Mouse (Mus musculus) intestine, embryonic 14.5 days (tissue): ENCODE data around the gene Casz1. TPM values are rescaled to one million over a fixed set of nuclear protein-coding genes. Genes with fewer than 3 reads are reported as not detected.

ENCODE experiments used
- ATAC-seq: fragments of 200-750 bp; cut with Nextera tagmentation; replicated peaks from 2 replicates; pipeline ENCODE4 v1.8.0; 2017; ENCODE audit warnings: low read depth, moderate number of reproducible peaks, moderate TSS enrichment, moderate library complexity; ENCODE audit not compliant: low FRiP score, low TSS enrichment
- DNase-seq: peaks from one replicate; pipeline ENCODE4 v3.0.0-alpha.2; 2018; ENCODE audit warnings: low spot score
- H3K27ac ChIP-seq: fragments of 300-500 bp; sonication (generic); 2 replicates; pipeline ENCODE4 v1.5.1; 2014; ENCODE audit warnings: low read depth, mild to moderate bottlenecking, control low read depth
- H3K27me3 ChIP-seq: fragments of 300-500 bp; sonication (generic); replicated peaks from 2 replicates; pipeline ENCODE4 v1.6.1; 2014; ENCODE audit warnings: low read length, control low read depth; ENCODE audit not compliant: control insufficient read depth, insufficient read depth
- H3K36me3 ChIP-seq: fragments of 300-500 bp; sonication (generic); 2 replicates; pipeline ENCODE4 v1.6.1; 2014; ENCODE audit warnings: low read length, control low read depth; ENCODE audit not compliant: control insufficient read depth, insufficient read depth
- H3K4me1 ChIP-seq: fragments of 300-500 bp; sonication (generic); replicated peaks from 2 replicates; pipeline ENCODE4 v1.6.1; 2014; ENCODE audit warnings: low read length, control low read depth, mixed read lengths; ENCODE audit not compliant: control insufficient read depth, insufficient read depth
- H3K4me2 ChIP-seq: fragments of 300-500 bp; sonication (generic); 2 replicates; pipeline ENCODE4 v1.6.1; 2014; ENCODE audit warnings: low read length
- H3K4me3 ChIP-seq: fragments of 300-500 bp; sonication (generic); 2 replicates; pipeline ENCODE4 v1.5.1; 2014; ENCODE audit warnings: low read depth, low read length, control low read depth, mixed read lengths
- H3K9ac ChIP-seq: fragments of 300-500 bp; sonication (generic); 2 replicates; pipeline ENCODE4 v1.6.1; 2014; ENCODE audit warnings: mild to moderate bottlenecking, low read length
- H3K9me3 ChIP-seq: fragments of 300-500 bp; sonication (generic); 2 replicates; pipeline ENCODE4 v1.6.1; 2016; ENCODE audit warnings: low read length, control low read depth; ENCODE audit not compliant: control insufficient read depth
- WGBS: fragments of 180-500 bp; shearing (Covaris S2); extraction: QIAGEN DNeasy Blood & Tissue Kit; methylation state at CpG from one replicate; pipeline ENCODE4 v1.1.7; 2014; 5-methylcytosine and 5-hydroxymethylcytosine counted together
- polyA plus RNA-seq: library from polyadenylated mRNA; unstranded; fragments of >200 nt; fragmentation: Nextera tagmentation; extraction: Ambion mirVana; gene quantifications from 2 replicates; pipeline ENCODE4 v1.2.1, GENCODE M21; 2014

Gene Casz1
- polyA plus RNA-seq, 1 experiment from 2014 or later = 7.8 TPM

GRCm38 (mm10) chr4:148914863-148915622 lies 110.8 kb downstream of the Casz1 start:
- Histone ChIP-seq H3K27ac (no peak overlapping the region), H3K9me3 (no peaks in the 10 kb centered on the region), H3K4me1 (peaks cover 43% of the 10 kb centered on the region), H3K4me2 (no peak overlapping the region), H3K4me3 (no peak overlapping the region), H3K27me3 (no peaks in the 10 kb centered on the region), H3K36me3 (no peaks in the 10 kb centered on the region), H3K9ac (no peak overlapping the region)
- WGBS = 46% methylated on average over 10 of the region's 10 CpGs
- ATAC-seq (peak; percentile 75), DNase-seq (peak; percentile 87)

GRCm38 (mm10) chr4:148915849-148916248 lies 111.6 kb downstream of the Casz1 start:
- H3K4me2 ChIP-seq = no peak overlapping the region
- 76% methylated on average over 15 of the region's 15 CpGs for WGBS
- no peak for ATAC-seq
- no peak for DNase-seq
- no peaks in the 10 kb centered on the region for H3K9me3 ChIP-seq
- H3K4me1 ChIP-seq = peaks cover 44% of the 10 kb centered on the region
- no peak overlapping the region for H3K9ac ChIP-seq
- no peaks in the 10 kb centered on the region for H3K36me3 ChIP-seq
- H3K27me3 ChIP-seq = no peaks in the 10 kb centered on the region
- no peak overlapping the region for H3K4me3 ChIP-seq
- H3K27ac ChIP-seq = no peak overlapping the region

GRCm38 (mm10) chr4:148918707-148919447 lies 114.6 kb downstream of the Casz1 start:
- Histone ChIP-seq H3K36me3 (no peaks in the 10 kb centered on the region), H3K4me2 (no peak overlapping the region), H3K4me3 (no peak overlapping the region), H3K27ac (no peak overlapping the region), H3K4me1 (peaks cover 67% of the 10 kb centered on the region), H3K9me3 (no peaks in the 10 kb centered on the region), H3K27me3 (no peaks in the 10 kb centered on the region), H3K9ac (no peak overlapping the region)
- no peak for DNase-seq
- 47% methylated on average over 15 of the region's 15 CpGs for WGBS
- ATAC-seq = no peak

GRCm38 (mm10) chr4:148920610-148921009 lies 116.4 kb downstream of the Casz1 start:
- Histone ChIP-seq H3K9ac (no peak overlapping the region), H3K4me2 (no peak overlapping the region), H3K4me1 (peaks cover 66% of the 10 kb centered on the region), H3K27ac (no peak overlapping the region), H3K27me3 (no peaks in the 10 kb centered on the region), H3K4me3 (no peak overlapping the region), H3K36me3 (no peaks in the 10 kb centered on the region), H3K9me3 (no peaks in the 10 kb centered on the region)
- no peak for ATAC-seq
- 55% methylated on average over 11 of the region's 11 CpGs for WGBS
- DNase-seq = no peak

GRCm38 (mm10) chr4:148922221-148922700 lies 118.0 kb downstream of the Casz1 start:
- Histone ChIP-seq H3K9me3 (no peaks in the 10 kb centered on the region), H3K27me3 (no peaks in the 10 kb centered on the region), H3K4me1 (peaks cover 83% of the 10 kb centered on the region), H3K4me2 (peak overlapping the region; percentile 38), H3K27ac (no peak overlapping the region), H3K4me3 (0 out of 2 replicates have a peak overlapping the region, but pooled peaks have one; percentile 3), H3K36me3 (no peaks in the 10 kb centered on the region), H3K9ac (no peak overlapping the region)
- WGBS = 7% methylated on average over 16 of the region's 16 CpGs
- peak; percentile 17; the same call in 1 of the 2 replicates for ATAC-seq
- no peak for DNase-seq

- ATAC-seq = no peak
- WGBS = 45% methylated on average over 9 of the region's 9 CpGs
- H3K9ac ChIP-seq = no peak overlapping the region
- no peak overlapping the region for H3K4me2 ChIP-seq
- no peak overlapping the region for H3K4me3 ChIP-seq
- H3K27ac ChIP-seq = no peak overlapping the region
- H3K9me3 ChIP-seq = no peaks in the 10 kb centered on the region
- peaks cover 89% of the 10 kb centered on the region for H3K4me1 ChIP-seq
- no peaks in the 10 kb centered on the region for H3K36me3 ChIP-seq
- H3K27me3 ChIP-seq = no peaks in the 10 kb centered on the region
- no peak for DNase-seq
These were observed 119.2 kb downstream of the Casz1 start for GRCm38 (mm10) chr4:148923414-148923813.

- no peak for DNase-seq
- WGBS = 55% methylated on average over 8 of the region's 8 CpGs
- no peak for ATAC-seq
- Histone ChIP-seq H3K27ac (peak overlapping the region; percentile 35; the same call in 1 of the 2 replicates), H3K4me3 (no peak overlapping the region), H3K4me2 (no peak overlapping the region), H3K9ac (no peak overlapping the region), H3K4me1 (peaks cover 84% of the 10 kb centered on the region), H3K9me3 (no peaks in the 10 kb centered on the region), H3K36me3 (no peaks in the 10 kb centered on the region), H3K27me3 (no peaks in the 10 kb centered on the region)
These were observed 119.7 kb downstream of the Casz1 start for GRCm38 (mm10) chr4:148923976-148924375.

GRCm38 (mm10) chr4:148925589-148926359 lies 121.5 kb downstream of the Casz1 start:
- DNase-seq (no peak), ATAC-seq (no peak)
- Histone ChIP-seq H3K9me3 (no peaks in the 10 kb centered on the region), H3K4me2 (no peak overlapping the region), H3K4me1 (peaks cover 76% of the 10 kb centered on the region), H3K27me3 (no peaks in the 10 kb centered on the region), H3K4me3 (no peak overlapping the region), H3K36me3 (no peaks in the 10 kb centered on the region), H3K9ac (no peak overlapping the region), H3K27ac (peak overlapping the region; percentile 59; the same call in 1 of the 2 replicates)
- WGBS = 23% methylated on average over 18 of the region's 18 CpGs
